9 mouse cellular contexts compared by ENCODE assay signal in the genomic region with DNA sequence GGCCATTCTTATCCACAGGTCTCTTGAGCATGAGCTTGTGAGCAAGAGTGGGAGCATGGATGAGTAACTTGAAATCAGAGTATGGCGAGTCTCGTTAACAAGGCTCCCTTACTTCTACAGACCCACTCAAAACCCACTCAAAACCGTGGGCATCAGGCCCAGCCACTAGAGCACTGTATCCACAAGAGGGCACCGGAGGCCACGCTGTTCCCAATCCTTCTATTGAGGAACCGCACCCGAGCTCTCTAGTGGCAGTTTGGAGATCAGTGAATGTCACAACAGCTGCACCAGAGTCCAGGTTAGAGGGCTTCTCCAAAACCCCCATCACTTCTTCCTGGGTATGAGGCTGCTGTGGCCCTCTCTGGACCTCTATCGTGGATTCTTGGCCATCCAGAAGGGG. TPM values are rescaled to one million over a fixed set of nuclear protein-coding genes. Genes with fewer than 3 reads are reported as not detected.
DNase-seq lines count a peak whose midpoint lies in the region; ATAC-seq and TF ChIP-seq lines count a peak whose summit lies in the region.
"Had no signal": no experiment of that assay in that cellular context is flagged by ENCODE, and none has a peak within 500 bp of the region (broad histone marks: within the 10 kb centered on the region; RNA-seq: fewer than 3 reads in every experiment).

No protein-coding gene starts in this region.

- H3K9ac ChIP-seq in kidney, embryonic 16.5 days (replicated peaks; ENCODE audit: low read length): no peak overlapping the region

- ATAC-seq in kidney, embryonic 16.5 days (ENCODE audit: low FRiP score, low TSS enrichment): no peak

- 26% methylated on average over 8 of the region's 8 CpGs for WGBS in cerebellum, adult 2 months
- WGBS in kidney, embryonic 16.5 days: 25% methylated on average over 8 of the region's 8 CpGs

- peak; percentile 41 for DNase-seq in ovary, postnatal 36 days (ENCODE audit: low spot score)
- no peak for DNase-seq in ovary, adult 18-20 months (ENCODE audit: low spot score)
- DNase-seq in cerebellum, adult 2 months: peak; percentile 26 to 40
- peak; percentile 47 to 62 for DNase-seq in frontal cortex, postnatal 36 days (ENCODE audit: low spot score in 2 of 2)
- DNase-seq in lung, adult 18-20 months: peak; percentile 29 to 56
- peak; percentile 37 for DNase-seq in right cerebral cortex, adult 18-20 months
- no peak for DNase-seq in thymus, postnatal 0 days (ENCODE audit: low spot score)

- H3K36me3 ChIP-seq in kidney, embryonic 16.5 days (ENCODE audit: insufficient read depth, low read length): no peaks in the 10 kb centered on the region

- no peak overlapping the region for H3K27ac ChIP-seq in cerebellum, adult 2 months (ENCODE audit: insufficient read depth, low read length)
- H3K27ac ChIP-seq in kidney, embryonic 16.5 days (ENCODE audit: low read length): no peak overlapping the region
- H3K27ac ChIP-seq: macrophage had no signal

- peak; percentile 70 for TF ChIP-seq CTCF in cerebellum, adult 2 months (IDR thresholded peaks at IDR 0.05; ENCODE audit: borderline replicate concordance, insufficient read depth, low read depth, low read length)

- H3K27me3 ChIP-seq in cerebellum, adult 2 months (ENCODE audit: control insufficient read depth, insufficient read depth, low read length): no peaks in the 10 kb centered on the region
- H3K27me3 ChIP-seq in kidney, embryonic 16.5 days (ENCODE audit: insufficient read depth, low read length): peaks cover 59% of the 10 kb centered on the region

- H3K4me2 ChIP-seq in kidney, embryonic 16.5 days (replicated peaks; ENCODE audit: low read depth, low read length): 0 out of 2 replicates have a peak overlapping the region, but pooled peaks have one; percentile 10

- H3K9me3 ChIP-seq in kidney, embryonic 16.5 days (ENCODE audit: low read length): no peaks in the 10 kb centered on the region

- no peaks in the 10 kb centered on the region for H3K4me1 ChIP-seq in cerebellum, adult 2 months (ENCODE audit: control insufficient read depth, insufficient read depth, low read length)
- H3K4me1 ChIP-seq in kidney, embryonic 16.5 days (ENCODE audit: insufficient read depth, low read length): peaks cover 9% of the 10 kb centered on the region

- TF ChIP-seq POLR2A in cerebellum, adult 2 months (IDR thresholded peaks at IDR 0.05; ENCODE audit: borderline replicate concordance, insufficient read depth, low read length): no peak

- no peak overlapping the region for H3K4me3 ChIP-seq in cerebellum, adult 2 months (replicated peaks; ENCODE audit: insufficient read depth, low read depth, low read length)
- H3K4me3 ChIP-seq in kidney, embryonic 16.5 days (ENCODE audit: low read length): peak overlapping the region; percentile 71

RNA-seq across cellular contexts. Expression of a gene that starts 2.4 kb away (rescaled TPM):
- polyA plus RNA-seq in cerebellum, adult 2 months (2012; rRNA removed): 28.7 and 30.1 TPM in 2 replicates
- 15.1 and 16.7 TPM in 2 replicates for polyA plus RNA-seq in kidney, embryonic 16.5 days (2015; fragmentation: Nextera tagmentation; extraction: Ambion mirVana)
- 0.23 and 0.26 TPM in 2 replicates for polyA plus RNA-seq in thymus, postnatal 0 days (2015; fragmentation: Nextera tagmentation; extraction: Ambion mirVana)
- polyA plus RNA-seq: macrophage had no signal

RNA-seq across cellular contexts. Expression of a gene that starts 56.2 kb away (rescaled TPM):
- polyA plus RNA-seq in cerebellum, adult 2 months (2012; rRNA removed): 10.2 and 10.8 TPM in 2 replicates
- 16.4 and 16.5 TPM in 2 replicates for polyA plus RNA-seq in kidney, embryonic 16.5 days (2015; fragmentation: Nextera tagmentation; extraction: Ambion mirVana)
- polyA plus RNA-seq in thymus, postnatal 0 days (2015; fragmentation: Nextera tagmentation; extraction: Ambion mirVana): 13.4 and 14.9 TPM in 2 replicates

Comparison
In these comparisons a context has a peak if more than half of its experiments do, and no peak if none do; other contexts are left out.
1. DNase-seq: peak in ovary, postnatal 36 days (single experiment), cerebellum, adult 2 months (2 of 2), frontal cortex, postnatal 36 days (2 of 2), lung, adult 18-20 months (2 of 2) and right cerebral cortex, adult 18-20 months (single experiment); none in ovary, adult 18-20 months (single experiment) and thymus, postnatal 0 days (single experiment).
2. RNA of a gene that starts 2.4 kb away (polyA plus RNA-seq): 28.7 to 30.1 TPM in cerebellum, adult 2 months and 15.1 to 16.7 TPM in kidney, embryonic 16.5 days; 0.23 to 0.26 TPM in thymus, postnatal 0 days; every median in the first group is over 10 times any median in the second.